Mouse (Mus musculus) midbrain, embryonic 15.5 days (tissue): ENCODE results near the gene Tmpo. TPM values are rescaled to one million over a fixed set of nuclear protein-coding genes. Genes with fewer than 3 reads are reported as not detected.

Experiments
- ATAC-seq: fragments of 200-750 bp; cut with Nextera tagmentation; replicated peaks from 2 replicates; pipeline ENCODE4 v1.8.0; 2017; ENCODE audit warnings: moderate TSS enrichment
- H3K27ac ChIP-seq: fragments of 300-500 bp; sonication (generic); 2 replicates; pipeline ENCODE4 v1.5.1; 2015; ENCODE audit warnings: mild to moderate bottlenecking, inconsistent platforms
- H3K27me3 ChIP-seq: fragments of 300-500 bp; sonication (generic); replicated peaks from 2 replicates; pipeline ENCODE4 v1.6.1; 2015; ENCODE audit warnings: inconsistent platforms
- H3K36me3 ChIP-seq: fragments of 300-500 bp; sonication (generic); replicated peaks from 2 replicates; pipeline ENCODE4 v1.6.1; 2015; ENCODE audit warnings: inconsistent platforms
- H3K4me1 ChIP-seq: fragments of 300-500 bp; sonication (generic); 2 replicates; pipeline ENCODE4 v1.6.1; 2015; ENCODE audit warnings: inconsistent platforms
- H3K4me2 ChIP-seq: fragments of 300-500 bp; sonication (generic); 2 replicates; pipeline ENCODE4 v1.6.1; 2015; ENCODE audit warnings: inconsistent platforms, mild to moderate bottlenecking, moderate library complexity
- H3K4me3 ChIP-seq: fragments of 300-500 bp; sonication (generic); 2 replicates; pipeline ENCODE4 v1.5.1; 2015; ENCODE audit warnings: mild to moderate bottlenecking, inconsistent platforms
- H3K9ac ChIP-seq: fragments of 300-500 bp; sonication (generic); 2 replicates; pipeline ENCODE4 v1.6.1; 2015; ENCODE audit warnings: mild to moderate bottlenecking, inconsistent platforms
- H3K9me3 ChIP-seq: fragments of 300-500 bp; sonication (generic); 2 replicates; pipeline ENCODE4 v1.6.1; 2016; ENCODE audit warnings: inconsistent platforms
- WGBS: fragments of 180-500 bp; shearing (Covaris S2); methylation state at CpG from one replicate; pipeline ENCODE4 v1.1.7; 2015; ENCODE audit warnings: mixed read lengths; 5-methylcytosine and 5-hydroxymethylcytosine counted together
- polyA plus RNA-seq: library from polyadenylated mRNA; unstranded; fragments of >200 nt; fragmentation: Nextera tagmentation; extraction: Ambion mirVana; gene quantifications from 2 replicates; pipeline ENCODE4 v1.2.1, GENCODE M21; 2015

Tmpo gene
- polyA plus RNA-seq, 1 experiment from 2014 or later = 106 TPM

- ATAC-seq = no peak
Observed at GRCm38 (mm10) chr10:91182291-91182990, 1.3 kb upstream of the Tmpo start.

GRCm38 (mm10) chr10:91181461-91182288 lies 560 bp upstream of the Tmpo start:
- H3K36me3 ChIP-seq = no peaks in the 10 kb centered on the region
- H3K4me1 ChIP-seq = peaks cover 26% of the 10 kb centered on the region
- under 1% methylated on average over 69 of the region's 69 CpGs for WGBS
- peak overlapping the region; percentile 99 for H3K27ac ChIP-seq
- ATAC-seq = peak; percentile 93
- H3K9ac ChIP-seq = peak overlapping the region; percentile 63
- H3K4me3 ChIP-seq = peak overlapping the region; percentile 63
- peak overlapping the region; percentile 50 for H3K4me2 ChIP-seq
- no peaks in the 10 kb centered on the region for H3K9me3 ChIP-seq
- no peaks in the 10 kb centered on the region for H3K27me3 ChIP-seq

More at GRCm38 (mm10) chr10:91182291-91182990, 1.3 kb upstream of the Tmpo start:
- H3K27ac ChIP-seq = peak overlapping the region; percentile 99
- peaks cover 33% of the 10 kb centered on the region for H3K4me1 ChIP-seq
- H3K4me3 ChIP-seq = peak overlapping the region; percentile 63
- H3K27me3 ChIP-seq = no peaks in the 10 kb centered on the region
- H3K36me3 ChIP-seq = no peaks in the 10 kb centered on the region
- H3K9ac ChIP-seq = peak overlapping the region; percentile 63
- H3K4me2 ChIP-seq = peak overlapping the region; percentile 50
- no peaks in the 10 kb centered on the region for H3K9me3 ChIP-seq
- WGBS = under 1% methylated on average over 16 of the region's 16 CpGs

GRCm38 (mm10) chr10:91180301-91180700 lies 814 bp downstream of the Tmpo start:
- WGBS = 27% methylated on average over 7 of the region's 7 CpGs
- peak overlapping the region; percentile 50 for H3K4me2 ChIP-seq
- H3K36me3 ChIP-seq = no peaks in the 10 kb centered on the region
- no peaks in the 10 kb centered on the region for H3K9me3 ChIP-seq
- ATAC-seq = no peak
- H3K27me3 ChIP-seq = no peaks in the 10 kb centered on the region
- H3K9ac ChIP-seq = peak overlapping the region; percentile 21; the same call in 1 of the 2 replicates
- peaks cover 26% of the 10 kb centered on the region for H3K4me1 ChIP-seq
- H3K27ac ChIP-seq = peak overlapping the region; percentile 99
- H3K4me3 ChIP-seq = peak overlapping the region; percentile 63

GRCm38 (mm10) chr10:91179834-91180233 lies 1.3 kb downstream of the Tmpo start:
- Histone ChIP-seq H3K4me2 (peak overlapping the region; percentile 50; the same call in 1 of the 2 replicates), H3K27ac (0 out of 2 replicates have a peak overlapping the region, but pooled peaks have one; percentile 45), H3K4me3 (no peak overlapping the region), H3K9ac (no peak overlapping the region), H3K36me3 (no peaks in the 10 kb centered on the region), H3K27me3 (no peaks in the 10 kb centered on the region), H3K9me3 (no peaks in the 10 kb centered on the region), H3K4me1 (peaks cover 26% of the 10 kb centered on the region)
- ATAC-seq = no peak
- WGBS = 93% methylated on average over 2 of the region's 2 CpGs

GRCm38 (mm10) chr10:91177201-91177600 lies 3.9 kb downstream of the Tmpo start:
- Histone ChIP-seq H3K9me3 (no peaks in the 10 kb centered on the region), H3K4me2 (no peak overlapping the region), H3K27me3 (no peaks in the 10 kb centered on the region), H3K27ac (no peak overlapping the region), H3K4me1 (peaks cover 18% of the 10 kb centered on the region), H3K9ac (no peak overlapping the region), H3K4me3 (no peak overlapping the region), H3K36me3 (no peaks in the 10 kb centered on the region)
- WGBS = 71% methylated on average over 3 of the region's 4 CpGs
- ATAC-seq = no peak

- H3K4me1 ChIP-seq = peaks cover 28% of the 10 kb centered on the region
- no peaks in the 10 kb centered on the region for H3K36me3 ChIP-seq
- ATAC-seq = no peak
- H3K9me3 ChIP-seq = no peaks in the 10 kb centered on the region
- WGBS = 84% methylated on average over 14 of the region's 14 CpGs
- H3K4me3 ChIP-seq = peak overlapping the region; percentile 97
- peak overlapping the region; percentile 65 for H3K4me2 ChIP-seq
- peak overlapping the region; percentile 99 for H3K27ac ChIP-seq
- no peaks in the 10 kb centered on the region for H3K27me3 ChIP-seq
- peak overlapping the region; percentile 95 for H3K9ac ChIP-seq
Observed at GRCm38 (mm10) chr10:91172329-91173100, 8.6 kb downstream of the Tmpo start.

GRCm38 (mm10) chr10:91171455-91172328 lies 9.4 kb downstream of the Tmpo start:
- H3K4me3 ChIP-seq = peak overlapping the region; percentile 97
- no peaks in the 10 kb centered on the region for H3K36me3 ChIP-seq
- WGBS = under 1% methylated on average over 67 of the region's 68 CpGs
- ATAC-seq = peak; percentile 97
- H3K9me3 ChIP-seq = no peaks in the 10 kb centered on the region
- peak overlapping the region; percentile 68 for H3K4me2 ChIP-seq
- H3K27ac ChIP-seq = peak overlapping the region; percentile 99
- H3K9ac ChIP-seq = peak overlapping the region; percentile 95
- H3K4me1 ChIP-seq = peaks cover 36% of the 10 kb centered on the region
- H3K27me3 ChIP-seq = no peaks in the 10 kb centered on the region

GRCm38 (mm10) chr10:91171041-91171440 lies 10.1 kb downstream of the Tmpo start:
- H3K27me3 ChIP-seq = no peaks in the 10 kb centered on the region
- WGBS = 0% methylated on average over 53 of the region's 59 CpGs
- no peaks in the 10 kb centered on the region for H3K9me3 ChIP-seq
- H3K4me1 ChIP-seq = peaks cover 40% of the 10 kb centered on the region
- peak overlapping the region; percentile 68 for H3K4me2 ChIP-seq
- H3K9ac ChIP-seq = peak overlapping the region; percentile 95
- peak; percentile 79 for ATAC-seq
- peak overlapping the region; percentile 97 for H3K4me3 ChIP-seq
- no peaks in the 10 kb centered on the region for H3K36me3 ChIP-seq
- H3K27ac ChIP-seq = peak overlapping the region; percentile 99

- H3K9ac ChIP-seq = peak overlapping the region; percentile 95
- peaks cover 41% of the 10 kb centered on the region for H3K4me1 ChIP-seq
- no peaks in the 10 kb centered on the region for H3K27me3 ChIP-seq
- H3K27ac ChIP-seq = peak overlapping the region; percentile 99
- ATAC-seq = peak; percentile 57
- H3K4me2 ChIP-seq = peak overlapping the region; percentile 68
- H3K9me3 ChIP-seq = no peaks in the 10 kb centered on the region
- H3K4me3 ChIP-seq = peak overlapping the region; percentile 97
- H3K36me3 ChIP-seq = no peaks in the 10 kb centered on the region
- under 1% methylated on average over 50 of the region's 50 CpGs for WGBS
Observed at GRCm38 (mm10) chr10:91170143-91170941, 10.8 kb downstream of the Tmpo start.

- Histone ChIP-seq H3K9me3 (no peaks in the 10 kb centered on the region), H3K36me3 (no peaks in the 10 kb centered on the region), H3K9ac (no peak overlapping the region), H3K4me1 (peaks cover 41% of the 10 kb centered on the region), H3K27ac (no peak overlapping the region), H3K4me2 (peak overlapping the region; percentile 68), H3K27me3 (no peaks in the 10 kb centered on the region), H3K4me3 (peak overlapping the region; percentile 97)
- 37% methylated on average over 17 of the region's 17 CpGs for WGBS
- ATAC-seq = no peak
Observed at GRCm38 (mm10) chr10:91169414-91170065, 11.6 kb downstream of the Tmpo start.
